Mouse (Mus musculus): ENCODE data around the gene Gm4559.
A peak's percentile ranks its signal among the peaks of the same experiment; 100 is the strongest.
"Not testable (repeated sequence)": the region's sequence is repeated elsewhere in the genome, so short reads cannot be mapped to it uniquely, and the experiment has no call there.

Gm4559 gene

DNA sequence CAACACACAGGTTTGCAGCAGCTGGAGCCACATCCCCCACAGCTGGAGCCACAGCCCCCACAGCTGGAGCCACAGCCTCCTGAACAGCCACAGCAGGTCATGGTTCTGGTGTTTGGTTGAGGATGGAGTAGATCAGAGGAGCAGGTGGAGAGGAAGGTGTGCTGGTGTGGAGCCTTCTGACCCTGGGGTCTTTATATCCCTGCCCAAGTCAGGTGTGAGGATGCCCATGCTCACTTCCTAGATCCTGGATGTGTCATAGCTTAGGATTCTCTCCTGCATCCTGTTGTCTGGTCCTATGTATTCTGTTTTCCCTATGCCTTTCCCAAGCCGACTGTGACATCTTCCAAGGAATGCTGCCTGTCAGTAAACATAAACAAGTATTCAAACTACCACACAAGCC, 15.9 kb downstream of the Gm4559 start, which contains the start of gene Gm2431:
TSS of gene Gm2431 (minus strand) at position 101 of the 400 bp plus-strand sequence.
- DNase-seq = not testable (repeated sequence)

- peak; percentile 39 to 69 for DNase-seq
These were observed 18.6 kb downstream of the Gm4559 start for GRCm38 (mm10) chr7:142255517-142255916.

- peak; percentile 25 to 56 for DNase-seq
These were observed 24.3 kb downstream of the Gm4559 start for GRCm38 (mm10) chr7:142249824-142250223.

DNA sequence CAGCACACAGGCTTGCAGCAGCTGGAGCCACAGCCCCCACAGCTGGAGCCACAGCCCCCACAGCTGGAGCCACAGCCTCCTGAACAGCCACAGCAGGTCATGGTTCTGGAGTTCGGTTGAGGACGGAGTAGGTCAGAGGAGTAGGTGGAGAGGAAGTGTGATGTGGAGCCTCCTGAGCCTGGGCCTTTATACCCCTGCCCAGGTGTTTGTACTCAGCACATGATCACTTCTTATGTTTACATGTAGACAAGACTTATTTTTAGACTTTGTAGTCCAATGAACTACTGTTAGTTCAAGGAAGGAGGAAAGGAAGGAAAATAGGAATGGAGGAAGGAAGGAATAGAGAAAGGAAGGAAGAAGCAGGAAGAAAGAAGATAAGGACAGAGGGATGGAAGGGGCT, 33.2 kb downstream of the Gm4559 start, which contains the start of gene Gm40460:
TSS of gene Gm40460 (minus strand) at position 101 of the 400 bp plus-strand sequence.
- no peak for DNase-seq

DNA sequence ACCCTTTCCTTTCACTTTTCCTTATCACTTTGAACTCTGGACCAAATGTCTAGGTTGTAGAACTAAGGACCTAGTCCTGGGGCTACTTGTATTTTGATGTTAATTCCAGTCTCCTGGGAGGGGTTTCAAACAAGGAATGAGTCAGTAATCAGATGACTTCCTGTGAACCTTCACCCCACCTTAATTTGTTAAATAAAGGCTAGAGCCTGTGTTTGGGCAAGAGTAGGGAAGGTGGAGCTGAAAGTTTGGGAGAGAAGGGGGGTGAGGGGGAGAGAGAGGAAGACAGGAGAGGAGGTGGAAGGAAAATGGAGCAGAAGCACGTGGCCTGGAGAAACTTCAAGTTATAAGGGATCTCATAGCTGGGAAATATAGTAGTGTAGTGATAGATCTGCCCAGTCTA, 42.6 kb downstream of the Gm4559 start:
- no peak for DNase-seq

DNA sequence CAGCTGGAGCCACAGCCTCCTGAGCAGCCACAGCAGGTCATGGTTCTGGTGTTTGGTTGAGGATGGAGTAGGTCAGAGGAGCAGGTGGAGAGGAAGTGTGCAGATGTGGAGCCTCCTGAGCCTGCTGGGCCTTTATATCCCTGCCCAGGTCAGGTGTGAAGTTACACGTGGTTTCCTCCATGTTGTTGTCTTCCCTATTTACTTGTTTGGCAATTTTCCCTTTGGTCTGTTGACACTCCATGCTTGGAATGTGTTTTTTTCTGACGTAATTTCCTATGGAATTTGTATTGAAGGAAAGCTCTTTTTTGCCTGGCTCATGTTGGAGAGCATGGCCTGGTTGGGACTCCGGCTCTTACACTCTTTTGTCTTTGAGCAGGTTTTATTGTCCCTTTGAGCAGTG, 44.3 kb downstream of the Gm4559 start, which contains the start of gene Krtap5-5:
TSS of gene Krtap5-5 (minus strand) at position 101 of the 400 bp plus-strand sequence.
- DNase-seq = not testable (repeated sequence)

- DNase-seq = no peak
These were observed 49.6 kb downstream of the Gm4559 start for GRCm38 (mm10) chr7:142224518-142224917.

Data from cerebellum, postnatal 25 days (tissue).